Mouse (Mus musculus) bone marrow, adult 2 months (tissue): ENCODE results near the gene Map3k1.

Source experiments
- CTCF ChIP-seq: fragments of 200-500 bp; IDR thresholded peaks from 2 replicates; pipeline ENCODE4 v1.5.1; 2011; ENCODE audit warnings: low read length, control low read depth; ENCODE audit not compliant: control insufficient read depth, insufficient read depth
- POLR2A ChIP-seq: fragments of 200-500 bp; IDR thresholded peaks from 2 replicates; pipeline ENCODE4 v1.6.1; 2011; ENCODE audit warnings: low read depth, mild to moderate bottlenecking, control low read depth, low read length, borderline replicate concordance; ENCODE audit not compliant: control insufficient read depth

- TF ChIP-seq POLR2A (no peak), CTCF (no peak)
These were observed 9.0 kb upstream of the Map3k1 start for GRCm38 (mm10) chr13:111817773-111818172.
